Comparison of ENCODE assay signal across 6 mouse cellular contexts in genomic region chr17:16770587-16770986, GRCm38 (mm10).
DNase-seq lines count a peak whose midpoint lies in the region; TF ChIP-seq lines count a peak whose summit lies in the region.
"Not testable (repeated sequence)": the region's sequence is repeated elsewhere in the genome, so short reads cannot be mapped to it uniquely, and the experiment has no call there.

No protein-coding gene starts in this region.

- not testable (repeated sequence) for H3K9ac ChIP-seq in MEL (ENCODE audit: control insufficient read depth, low read depth, low read length, poor library complexity, severe bottlenecking)

- DNase-seq in ES-CJ7 (ENCODE audit: low read depth, low spot score): peak; percentile 75
- DNase-seq in MEL (ENCODE audit: low read depth, low spot score): peak; percentile 73
- DNase-seq in R1 (ENCODE audit: low read depth, low spot score): peak; percentile 73
- peak; percentile 89 for DNase-seq in heart, adult 11 months
- peak; percentile 11 for DNase-seq in lung, postnatal 10 days
- DNase-seq in lung, postnatal 36 days: peak; percentile 27

- not testable (repeated sequence) for H3K9me3 ChIP-seq in MEL (replicated peaks; ENCODE audit: insufficient read depth, low read length)

- H3K27me3 ChIP-seq in MEL (ENCODE audit: control insufficient read depth in 1 of 2, insufficient read depth in 2 of 2, low read length in 2 of 2): not testable (repeated sequence)

- TF ChIP-seq EP300 in MEL (IDR thresholded peaks at IDR 0.05; ENCODE audit: low read depth in 1 of 2, low read length in 2 of 2): peak; percentile 54 to 72

- peaks cover 0 to 27% of the 10 kb centered on the region in 2 experiments; a peak in 2 of 4 replicates for H3K36me3 ChIP-seq in MEL (ENCODE audit: control insufficient read depth in 1 of 2, insufficient read depth in 2 of 2, low read length in 2 of 2)

- H3K79me2 ChIP-seq in MEL (ENCODE audit: control insufficient read depth, insufficient read depth, low read length, poor library complexity): not testable (repeated sequence)

- not testable (repeated sequence) for TF ChIP-seq CTCF in MEL (IDR thresholded peaks at IDR 0.05 in 2 of 3, conservative IDR thresholded peaks at IDR 0.05 in 1 of 3; ENCODE audit: control insufficient read depth in 1 of 3, insufficient read depth in 1 of 3, low read depth in 2 of 3, low read length in 3 of 3, poor library complexity in 1 of 3, severe bottlenecking in 1 of 3)

- H3K27ac ChIP-seq in MEL (ENCODE audit: control insufficient read depth, low read depth, low read length): peak overlapping the region; percentile 84

- H3K4me1 ChIP-seq in MEL (ENCODE audit: control insufficient read depth in 1 of 2, insufficient read depth in 2 of 2, low read length in 2 of 2): peaks cover 3 to 21% of the 10 kb centered on the region in 2 experiments

- not testable (repeated sequence) for H3K4me3 ChIP-seq in MEL (ENCODE audit: control insufficient read depth in 1 of 2, insufficient read depth in 1 of 2, low read depth in 2 of 2, low read length in 2 of 2)

- TF ChIP-seq POLR2A in MEL (IDR thresholded peaks at IDR 0.05; ENCODE audit: control insufficient read depth in 1 of 2, insufficient read depth in 1 of 2, low read depth in 1 of 2, low read length in 2 of 2, poor library complexity in 1 of 2): not testable (repeated sequence)

- not testable (repeated sequence) for TF ChIP-seq RAD21 in MEL (IDR thresholded peaks at IDR 0.05; ENCODE audit: low read depth, low read length)

TF ChIP-seq in MEL, 35 proteins besides CTCF, POLR2A, EP300 and RAD21:
- TF ChIP-seq TBP (IDR thresholded peaks at IDR 0.05; ENCODE audit: low read depth, low read length) (peak; percentile 28; the same call in 1 of the 2 replicates), GATA1 (IDR thresholded peaks at IDR 0.05; ENCODE audit: low read depth, low read length) (peak; percentile 46; the same call in 1 of the 2 replicates), TAL1 (IDR thresholded peaks at IDR 0.05; ENCODE audit: low read length) (peak; percentile 22; the same call in 1 of the 2 replicates), TCF12 (IDR thresholded peaks at IDR 0.05; ENCODE audit: low read depth, low read length) (0 out of 2 replicates have a peak, but pooled peaks have one; percentile 25)

Comparison
In these comparisons a context has a peak if more than half of its experiments do, and no peak if none do; other contexts are left out.
1. DNase-seq: peak in every context shown above with its lines; median percentile 89 in heart, adult 11 months; 75 in ES-CJ7; 73 in MEL; 73 in R1; 27 in lung, postnatal 36 days; 11 in lung, postnatal 10 days.